Mouse (Mus musculus) bone marrow macrophage, adult 2 months (primary cell): Measurements from ENCODE around the gene Diras1.

ENCODE experiments used
- CTCF ChIP-seq: IDR thresholded peaks from 2 replicates; pipeline ENCODE4 v1.5.1; 2012; ENCODE audit warnings: low read depth, mild to moderate bottlenecking, low read length, moderate library complexity
- POLR2A ChIP-seq: IDR thresholded peaks from 2 replicates; pipeline ENCODE4 v1.6.1; 2012; ENCODE audit warnings: mild to moderate bottlenecking, low read depth, low read length, borderline replicate concordance

GRCm38 (mm10) chr10:81052577-81052976 lies 27.1 kb upstream of the Diras1 start:
- TF ChIP-seq CTCF (no peak), POLR2A (no peak)
